Mouse (Mus musculus) left cerebral cortex, postnatal 10 days (tissue): ENCODE measurements around the gene Ctsl. TPM values are rescaled to one million over a fixed set of nuclear protein-coding genes. Genes with fewer than 3 reads are reported as not detected.

Experiments used
- DNase-seq, 2 experiments: peaks; one replicate each; pipeline ENCODE4 v3.0.0; 2021 to 2022; ENCODE audit warnings: low spot score in 2 of 2, mixed read lengths in 1 of 2; ENCODE audit errors: extremely low spot score in 1 of 2
- intact Hi-C: fragments of 180-260 bp; cut with DNase I; formaldehyde crosslinking; loops from one replicate; pipeline ENCODE4 v1.15.1; 2025
- total RNA-seq, 2 experiments: library from RNA; stranded (reverse); gene quantifications; 2 replicates each; pipeline ENCODE4 v1.2.3; 2021

Gene Ctsl
- total RNA-seq, 2 experiments from 2014 or later, result 186 to 187 TPM

GRCm38 (mm10) chr13:64378601-64379000 lies 7.9 kb upstream of the Ctsl start:
- intact Hi-C loops, result no loop called here
- DNase-seq, result no peak

GRCm38 (mm10) chr13:64376472-64376871 lies 5.8 kb upstream of the Ctsl start:
- intact Hi-C loops, result no loop called here
- DNase-seq, result no peak

- intact Hi-C loops, result no loop called here
- no peak for DNase-seq
Observed at GRCm38 (mm10) chr13:64375160-64375559, 4.5 kb upstream of the Ctsl start.

GRCm38 (mm10) chr13:64373695-64374094 lies 3.0 kb upstream of the Ctsl start:
- DNase-seq, result peak; percentile 13 to 31
- intact Hi-C loops, result no loop called here

GRCm38 (mm10) chr13:64369805-64370172 lies 901 bp downstream of the Ctsl start:
- peak; percentile 12 to 64 for DNase-seq
- intact Hi-C loops, result loop anchor here (2.0 to 5.0 kb wide), 2 partner anchors 57 to 63 kb away; partner anchors contain the start of genes Aaed1 and Cdk20

- intact Hi-C loops, result loop anchor here (2.0 to 5.0 kb wide), 2 partner anchors 56 to 64 kb away; partner anchors contain the start of genes Aaed1 and Cdk20
Observed at GRCm38 (mm10) chr13:64368596-64368995, 2.1 kb downstream of the Ctsl start.

GRCm38 (mm10) chr13:64367615-64368014 lies 3.1 kb downstream of the Ctsl start:
- DNase-seq, result peak in 1 of 2 experiments; percentile 30
- intact Hi-C loops, result loop anchor here (2.0 to 5.0 kb wide), 2 partner anchors 55 to 65 kb away; partner anchors contain the start of genes Aaed1 and Cdk20

More at GRCm38 (mm10) chr13:64368596-64368995, 2.1 kb downstream of the Ctsl start:
- no peak for DNase-seq

- intact Hi-C loops, result loop anchor here (5.0 kb wide), 1 partner anchor 53 kb away; the partner anchor contains the start of gene Aaed1
- no peak for DNase-seq
Observed at GRCm38 (mm10) chr13:64365326-64365725, 5.4 kb downstream of the Ctsl start.

- DNase-seq, result peak in 1 of 2 experiments; percentile 38
- intact Hi-C loops, result no loop called here
Observed at GRCm38 (mm10) chr13:64364258-64364657, 6.4 kb downstream of the Ctsl start.

GRCm38 (mm10) chr13:64362139-64362538 lies 8.6 kb downstream of the Ctsl start:
- intact Hi-C loops, result no loop called here
- no peak for DNase-seq

- intact Hi-C loops, result no loop called here
- no peak for DNase-seq
Observed at GRCm38 (mm10) chr13:64361020-64361419, 9.7 kb downstream of the Ctsl start.

GRCm38 (mm10) chr13:64359702-64360101 lies 11.0 kb downstream of the Ctsl start:
- intact Hi-C loops, result no loop called here
- no peak for DNase-seq

GRCm38 (mm10) chr13:64358476-64358875 lies 12.2 kb downstream of the Ctsl start:
- peak in 1 of 2 experiments; percentile 9 for DNase-seq

GRCm38 (mm10) chr13:64357389-64357788 lies 13.3 kb downstream of the Ctsl start:
- intact Hi-C loops, result no loop called here
- no peak for DNase-seq

More at GRCm38 (mm10) chr13:64358476-64358875, 12.2 kb downstream of the Ctsl start:
- intact Hi-C loops, result no loop called here

- DNase-seq, result no peak
- intact Hi-C loops, result no loop called here
Observed at GRCm38 (mm10) chr13:64349474-64349873, 21.2 kb downstream of the Ctsl start.

- intact Hi-C loops, result no loop called here
- peak; percentile 32 for DNase-seq
Observed at GRCm38 (mm10) chr13:64344082-64344501, 26.6 kb downstream of the Ctsl start.

- intact Hi-C loops, result no loop called here
- peak; percentile 6 to 24 for DNase-seq
Observed at GRCm38 (mm10) chr13:64343598-64343997, 27.1 kb downstream of the Ctsl start.

GRCm38 (mm10) chr13:64335546-64336132 lies 35.1 kb downstream of the Ctsl start:
- intact Hi-C loops, result no loop called here
- no peak for DNase-seq

- intact Hi-C loops, result no loop called here
- DNase-seq, result no peak
Observed at GRCm38 (mm10) chr13:64333102-64333501, 37.6 kb downstream of the Ctsl start.

- no peak for DNase-seq
- intact Hi-C loops, result no loop called here
Observed at GRCm38 (mm10) chr13:64332321-64332720, 38.4 kb downstream of the Ctsl start.
